Mouse (Mus musculus) midbrain, embryonic 12.5 days (tissue): ENCODE data around the gene Zscan22. TPM values are rescaled to one million over a fixed set of nuclear protein-coding genes. Genes with fewer than 3 reads are reported as not detected.
"Not testable (repeated sequence)": the region's sequence is repeated elsewhere in the genome, so short reads cannot be mapped to it uniquely, and the experiment has no call there.

Experiments
- ATAC-seq: fragments of 200-750 bp; cut with Nextera tagmentation; 2 replicates; pipeline ENCODE4 v1.8.0; 2017; ENCODE audit warnings: low read depth, moderate TSS enrichment, moderate library complexity; ENCODE audit not compliant: low FRiP score
- H3K27ac ChIP-seq: fragments of 300-500 bp; sonication (generic); replicated peaks from 2 replicates; pipeline ENCODE4 v1.5.1; 2016; ENCODE audit warnings: mild to moderate bottlenecking
- H3K27me3 ChIP-seq: fragments of 300-500 bp; sonication (generic); 2 replicates; pipeline ENCODE4 v1.6.1; 2016; ENCODE audit warnings: mild to moderate bottlenecking
- H3K36me3 ChIP-seq: fragments of 300-500 bp; sonication (generic); 2 replicates; pipeline ENCODE4 v1.6.1; 2016
- H3K4me1 ChIP-seq: fragments of 300-500 bp; sonication (generic); 2 replicates; pipeline ENCODE4 v1.6.1; 2016
- H3K4me2 ChIP-seq: fragments of 300-500 bp; sonication (generic); replicated peaks from 2 replicates; pipeline ENCODE4 v1.6.1; 2016; ENCODE audit warnings: mild to moderate bottlenecking, moderate library complexity
- H3K4me3 ChIP-seq: fragments of 300-500 bp; sonication (generic); 2 replicates; pipeline ENCODE4 v1.5.1; 2016; ENCODE audit warnings: mild to moderate bottlenecking
- H3K9ac ChIP-seq: fragments of 300-500 bp; sonication (generic); replicated peaks from 2 replicates; pipeline ENCODE4 v1.6.1; 2016; ENCODE audit warnings: mild to moderate bottlenecking, moderate library complexity
- H3K9me3 ChIP-seq: fragments of 300-500 bp; sonication (generic); 2 replicates; pipeline ENCODE4 v1.6.1; 2016; ENCODE audit warnings: mild to moderate bottlenecking
- WGBS: fragments of 180-500 bp; shearing (Covaris S2); methylation state at CpG from one replicate; pipeline ENCODE4 v1.1.7; 2016; 5-methylcytosine and 5-hydroxymethylcytosine counted together
- polyA plus RNA-seq: library from polyadenylated mRNA; unstranded; fragments of >200 nt; fragmentation: Nextera tagmentation; extraction: Ambion mirVana; gene quantifications from 2 replicates; pipeline ENCODE4 v1.2.1, GENCODE M21; 2016

Gene Zscan22
- polyA plus RNA-seq, 1 experiment from 2014 or later: 11.8 TPM

DNA sequence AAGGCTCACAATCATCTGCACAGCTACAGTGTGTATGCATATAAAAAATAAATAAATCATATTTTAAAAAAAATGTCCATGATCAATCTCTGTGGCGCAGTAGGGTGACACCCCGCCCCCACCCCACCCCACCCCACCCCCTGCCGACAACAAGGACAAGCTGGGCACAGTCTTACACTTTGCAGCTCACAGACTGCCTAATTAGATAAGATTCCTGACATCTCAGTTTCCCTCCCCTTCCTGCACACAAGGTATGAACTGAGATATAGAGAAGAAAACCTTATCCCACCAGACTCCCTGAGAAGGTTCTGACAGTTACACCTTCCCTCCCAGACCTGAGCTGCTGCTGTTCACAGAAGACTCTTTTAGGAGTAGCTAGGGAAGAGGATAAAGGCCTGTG lies 37.2 kb downstream of the Zscan22 start:
- no peaks in the 10 kb centered on the region for H3K9me3 ChIP-seq
- no peak overlapping the region for H3K4me3 ChIP-seq
- ATAC-seq: no peak
- no peaks in the 10 kb centered on the region for H3K36me3 ChIP-seq
- H3K9ac ChIP-seq: no peak overlapping the region
- WGBS: 87% methylated on average over 3 of the region's 3 CpGs
- H3K4me1 ChIP-seq: no peaks in the 10 kb centered on the region
- no peaks in the 10 kb centered on the region for H3K27me3 ChIP-seq
- no peak overlapping the region for H3K4me2 ChIP-seq
- H3K27ac ChIP-seq: no peak overlapping the region

DNA sequence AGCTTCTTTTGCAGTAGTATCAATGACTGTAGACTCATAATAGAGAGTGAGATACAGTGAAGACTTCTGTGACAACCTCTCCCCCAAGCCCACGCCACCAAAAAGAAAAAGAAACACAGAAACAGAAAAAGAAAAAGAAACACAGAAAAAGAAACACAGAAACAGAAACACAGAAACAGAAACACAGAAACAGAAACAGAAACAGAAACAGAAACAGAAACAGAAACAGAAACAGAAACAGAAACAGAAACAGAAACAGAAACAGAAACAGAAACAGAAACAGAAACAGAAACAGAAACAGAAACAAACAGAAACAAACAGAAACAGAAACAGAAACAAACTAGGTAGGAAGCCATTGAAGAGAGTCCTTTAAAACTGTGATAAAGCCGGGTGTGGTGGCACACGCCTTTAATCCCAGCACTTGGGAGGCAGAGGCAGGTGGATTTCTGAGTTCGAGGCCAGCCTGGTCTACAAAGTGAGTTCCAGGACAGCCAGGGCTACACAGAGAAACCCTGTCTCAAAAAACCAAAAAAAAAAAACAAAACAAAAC lies 39.7 kb downstream of the Zscan22 start:
- not testable (repeated sequence) for ATAC-seq, H3K36me3 ChIP-seq, H3K4me1 ChIP-seq, H3K27ac ChIP-seq, H3K4me3 ChIP-seq, H3K4me2 ChIP-seq, H3K27me3 ChIP-seq, H3K9me3 ChIP-seq, H3K9ac ChIP-seq
- WGBS: 90% methylated on average over 4 of the region's 4 CpGs

DNA sequence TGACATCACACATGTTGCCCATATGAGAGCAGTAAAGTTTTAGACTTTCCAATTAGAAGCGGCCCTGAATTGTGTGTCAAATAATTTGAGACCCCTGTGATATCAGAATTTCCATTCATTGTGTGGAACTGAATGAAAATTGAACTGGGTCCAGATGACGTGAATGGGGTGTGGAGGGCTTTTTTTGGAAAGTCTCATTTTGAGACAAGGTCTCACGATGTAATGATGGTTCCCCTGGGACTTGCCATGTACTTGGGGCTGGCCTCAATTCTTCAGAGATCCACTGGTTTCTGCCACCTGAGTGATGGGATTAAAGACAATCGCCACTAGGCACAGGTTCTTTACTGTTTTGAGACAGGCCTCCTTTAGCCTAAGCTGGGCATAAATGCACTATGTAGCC lies 43.0 kb downstream of the Zscan22 start:
- Histone ChIP-seq H3K4me1 (no peaks in the 10 kb centered on the region), H3K9ac (no peak overlapping the region), H3K4me3 (no peak overlapping the region), H3K36me3 (no peaks in the 10 kb centered on the region), H3K27me3 (no peaks in the 10 kb centered on the region), H3K27ac (no peak overlapping the region), H3K9me3 (no peaks in the 10 kb centered on the region), H3K4me2 (no peak overlapping the region)
- no peak for ATAC-seq
- 86% methylated on average over 4 of the region's 4 CpGs for WGBS

DNA sequence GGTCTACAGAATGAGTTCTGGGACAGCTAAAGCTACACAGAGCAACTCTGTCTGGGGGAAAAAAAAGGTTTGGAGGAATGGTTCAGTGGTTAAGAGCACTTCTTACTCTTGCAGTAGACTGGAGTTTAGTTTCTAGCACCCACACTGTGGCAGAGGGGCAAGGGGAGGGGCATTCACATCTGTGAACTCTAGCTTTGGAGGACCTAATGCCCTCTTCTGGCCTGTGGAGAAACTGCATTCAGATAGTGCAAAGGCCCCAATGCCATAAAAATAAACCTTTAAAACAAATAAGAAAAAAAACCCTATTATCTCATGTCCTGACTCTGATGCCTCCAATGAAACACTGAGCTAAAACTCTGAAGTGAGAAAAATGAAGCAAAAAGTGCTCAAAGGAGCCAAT lies 45.9 kb downstream of the Zscan22 start:
- Histone ChIP-seq H3K9me3 (no peaks in the 10 kb centered on the region), H3K9ac (no peak overlapping the region)

DNA sequence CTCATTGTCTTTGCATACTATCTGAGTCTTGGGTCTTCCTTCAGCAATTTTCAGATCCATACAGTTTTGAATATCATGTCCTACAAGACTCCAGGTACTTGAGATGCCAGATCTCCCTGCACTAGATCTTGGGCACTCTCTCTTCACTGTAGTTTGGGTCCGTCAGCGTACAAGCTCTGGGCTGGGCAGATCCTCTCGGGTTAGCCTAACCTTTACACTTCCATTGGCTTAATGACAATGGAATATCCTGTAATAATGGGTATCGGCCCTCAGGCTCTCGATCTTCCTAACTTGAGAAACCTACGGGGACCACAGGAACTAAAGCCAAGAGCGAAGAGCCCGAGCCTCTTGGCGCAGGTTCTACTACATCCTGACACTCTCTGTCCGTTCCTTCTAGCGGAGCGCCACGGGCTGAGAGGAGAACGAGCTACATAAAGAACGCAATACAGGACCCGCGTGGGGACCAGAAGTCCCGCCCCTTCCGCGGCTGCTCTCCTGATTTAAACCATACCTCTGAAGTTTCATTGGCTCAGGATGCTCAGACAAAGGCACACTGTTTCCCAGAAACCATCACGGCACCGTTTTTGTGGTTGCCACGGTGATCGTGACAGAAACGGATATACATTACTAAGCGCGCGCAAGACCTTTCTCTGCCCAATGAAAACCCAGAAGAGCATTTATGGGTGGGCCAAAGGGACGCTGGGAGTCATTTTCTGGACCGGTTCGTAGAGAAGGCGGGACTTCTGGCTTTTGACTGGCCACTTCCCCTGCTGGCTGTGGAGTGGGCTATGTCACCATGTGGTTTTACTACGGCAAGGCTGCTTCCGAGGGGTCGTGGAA lies 51.6 kb downstream of the Zscan22 start:
- Histone ChIP-seq H3K4me3 (peak overlapping the region; percentile 46), H3K9ac (peak overlapping the region; percentile 54), H3K27ac (peak overlapping the region; percentile 85), H3K9me3 (no peaks in the 10 kb centered on the region), H3K4me2 (peak overlapping the region; percentile 68), H3K4me1 (peaks cover 8% of the 10 kb centered on the region), H3K27me3 (no peaks in the 10 kb centered on the region), H3K36me3 (no peaks in the 10 kb centered on the region)
- 11% methylated on average over 35 of the region's 35 CpGs for WGBS
- peak; percentile 98 for ATAC-seq

More for the DNA sequence above, 45.9 kb downstream of the Zscan22 start:
- Histone ChIP-seq H3K36me3 (no peaks in the 10 kb centered on the region), H3K27me3 (no peaks in the 10 kb centered on the region), H3K27ac (no peak overlapping the region), H3K4me1 (no peaks in the 10 kb centered on the region), H3K4me2 (no peak overlapping the region), H3K4me3 (no peak overlapping the region)
- ATAC-seq: no peak

DNA sequence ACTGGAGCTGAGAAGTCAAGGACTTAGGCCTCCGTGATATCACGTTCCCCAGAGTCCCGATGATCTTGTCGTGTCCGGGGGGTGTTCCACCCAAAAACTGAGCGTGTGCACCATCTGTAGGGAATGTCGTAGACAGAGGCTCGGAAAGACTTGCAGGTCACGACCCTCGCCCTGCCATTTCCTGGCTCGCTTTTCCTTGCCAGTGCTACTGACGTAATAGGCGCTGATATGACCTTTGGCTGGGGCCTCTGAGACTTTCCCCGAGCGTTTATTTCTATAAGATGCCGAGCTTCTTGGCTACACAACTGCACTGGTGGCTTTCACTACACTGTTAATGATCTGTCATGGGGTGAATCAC lies 52.2 kb downstream of the Zscan22 start:
- Histone ChIP-seq H3K4me2 (peak overlapping the region; percentile 68), H3K4me1 (peaks cover 8% of the 10 kb centered on the region), H3K27me3 (no peaks in the 10 kb centered on the region), H3K27ac (peak overlapping the region; percentile 85), H3K9me3 (no peaks in the 10 kb centered on the region), H3K9ac (peak overlapping the region; percentile 51; the same call in 1 of the 2 replicates), H3K4me3 (peak overlapping the region; percentile 46), H3K36me3 (no peaks in the 10 kb centered on the region)
- ATAC-seq: peak; percentile 10; the same call in 1 of the 2 replicates
- WGBS: 13% methylated on average over 16 of the region's 16 CpGs

DNA sequence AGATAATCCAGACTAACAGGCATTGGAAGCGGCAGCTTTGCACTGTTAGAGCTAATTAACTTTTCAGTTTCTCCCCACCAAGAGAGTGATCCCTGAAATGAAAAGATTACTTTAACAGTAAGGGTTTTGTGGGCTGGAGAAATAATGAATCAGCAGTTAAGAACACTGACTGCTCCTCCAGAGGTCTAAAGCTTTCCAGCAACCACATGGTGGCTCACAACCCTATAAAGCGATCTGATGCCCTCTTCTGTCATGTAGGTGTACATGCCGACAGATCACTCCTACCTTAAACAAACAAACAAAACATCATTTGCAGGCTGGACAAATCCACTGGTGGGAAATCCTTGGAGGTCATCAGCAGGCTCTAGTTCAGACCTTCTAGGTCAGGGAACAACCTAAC lies 57.3 kb downstream of the Zscan22 start:
- Histone ChIP-seq H3K4me3 (no peak overlapping the region), H3K9ac (no peak overlapping the region), H3K9me3 (no peaks in the 10 kb centered on the region), H3K36me3 (no peaks in the 10 kb centered on the region), H3K27ac (no peak overlapping the region), H3K27me3 (no peaks in the 10 kb centered on the region), H3K4me1 (peaks cover 7% of the 10 kb centered on the region), H3K4me2 (no peak overlapping the region)
- WGBS: 60% methylated on average over 3 of the region's 3 CpGs
- no peak for ATAC-seq

DNA sequence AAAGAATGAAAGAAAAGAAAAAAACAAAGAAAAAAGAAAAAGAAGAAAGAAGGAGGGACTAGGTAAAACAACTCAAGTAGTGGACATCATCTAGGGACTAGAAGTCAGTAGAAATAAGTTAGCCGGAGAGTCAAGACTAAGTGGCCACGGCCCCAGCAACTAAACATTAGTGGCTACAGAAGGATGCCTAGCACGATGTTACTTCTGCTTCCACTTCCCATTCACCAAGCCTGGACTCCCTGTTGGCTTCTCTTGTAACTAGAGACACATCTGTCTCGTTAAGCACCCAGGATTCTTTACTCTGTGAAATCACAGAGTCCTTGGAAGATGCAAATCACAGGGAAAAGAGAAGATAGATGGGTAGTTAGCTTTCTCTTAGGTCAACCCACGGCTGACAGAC lies 59.9 kb downstream of the Zscan22 start:
- Histone ChIP-seq H3K4me1 (0 out of 2 replicates have a peak, but pooled peaks cover 3% of the 10 kb centered on the region), H3K4me3 (no peak overlapping the region), H3K9ac (no peak overlapping the region), H3K36me3 (no peaks in the 10 kb centered on the region), H3K9me3 (no peaks in the 10 kb centered on the region), H3K27ac (no peak overlapping the region), H3K4me2 (no peak overlapping the region), H3K27me3 (no peaks in the 10 kb centered on the region)
- WGBS: 82% methylated on average over 5 of the region's 5 CpGs
- no peak for ATAC-seq

Other genes starting within 250 kb of the Zscan22 start
- gene Vmn2r55, start 212.8 kb upstream of the Zscan22 start, polyA plus RNA-seq: not detected in 2 replicates
- gene Vmn2r56, start 162.8 kb upstream of the Zscan22 start, polyA plus RNA-seq: not detected in 2 replicates
- 17.5 and 17.6 TPM in 2 replicates for gene Zscan18, start 94.2 kb upstream of the Zscan22 start, polyA plus RNA-seq
- 27.1 and 31.6 TPM in 2 replicates for gene Zfp329, start 79.0 kb upstream of the Zscan22 start, polyA plus RNA-seq
- gene Zfp110, start 63.1 kb upstream of the Zscan22 start, polyA plus RNA-seq: 32.3 and 34.5 TPM in 2 replicates
- 5.5 and 6.5 TPM in 2 replicates for gene Zfp128, start 16.6 kb upstream of the Zscan22 start, polyA plus RNA-seq
- 603 and 620 TPM in 2 replicates for gene Rps5, start 24.5 kb downstream of the Zscan22 start, polyA plus RNA-seq
- gene Rnf225, start 29.6 kb downstream of the Zscan22 start, polyA plus RNA-seq: 0.79 and 0.93 TPM in 2 replicates
- 14.2 and 15.5 TPM in 2 replicates for gene Zfp324, start 68.0 kb downstream of the Zscan22 start, polyA plus RNA-seq
- gene Zfp446, start 80.0 kb downstream of the Zscan22 start, polyA plus RNA-seq: 18.1 and 18.7 TPM in 2 replicates
- 0.13 TPM in 1 of 2 replicates, not detected in the other for gene Slc27a5, start 100.4 kb downstream of the Zscan22 start, polyA plus RNA-seq
- 376 and 420 TPM in 2 replicates for gene Trim28, start 101.3 kb downstream of the Zscan22 start, polyA plus RNA-seq
- gene Zbtb45, start 112.2 kb downstream of the Zscan22 start, polyA plus RNA-seq: 36.6 and 37.1 TPM in 2 replicates
- 139 and 150 TPM in 2 replicates for gene Chmp2a, start 137.0 kb downstream of the Zscan22 start, polyA plus RNA-seq
- gene Ube2m, start 140.5 kb downstream of the Zscan22 start, polyA plus RNA-seq: 143 and 149 TPM in 2 replicates
- 5.2 and 5.3 TPM in 2 replicates for gene Mzf1, start 156.9 kb downstream of the Zscan22 start, polyA plus RNA-seq
- not detected in 2 replicates for gene Vmn1r85, start 197.4 kb downstream of the Zscan22 start, polyA plus RNA-seq
- not detected in 2 replicates for gene Vmn1r86, start 222.1 kb downstream of the Zscan22 start, polyA plus RNA-seq
- gene Vmn1r87, start 242.3 kb downstream of the Zscan22 start, polyA plus RNA-seq: not detected in 2 replicates